Mouse (Mus musculus) neural tube, postnatal 0 days (tissue): ENCODE measurements around the gene Stub1. TPM values are rescaled to one million over a fixed set of nuclear protein-coding genes. Genes with fewer than 3 reads are reported as not detected.

ENCODE experiments used
- microRNA-seq: library from miRNA; unstranded; fragments of <30 nt; microRNA quantifications from one replicate; pipeline ENCODE4, GENCODE M21; 2016
- polyA plus RNA-seq: library from polyadenylated mRNA; unstranded; fragments of >200 nt; fragmentation: Nextera tagmentation; extraction: Ambion mirVana; gene quantifications from 2 replicates; pipeline ENCODE4 v1.2.1, GENCODE M21; 2015

Gene Stub1
- polyA plus RNA-seq, 1 experiment from 2014 or later: 354 TPM

Small RNA genes within 50 kb of the gene (microRNA-seq; reads per million reads assigned to microRNA genes)
- gene Mir3082 (not detected), gene Mir6966 (not detected)

Other genes starting within 250 kb of the Stub1 start
- gene Gng13, start 116.2 kb downstream of the Stub1 start, polyA plus RNA-seq: 25.0 and 25.7 TPM in 2 replicates
- gene Chtf18, start 106.0 kb downstream of the Stub1 start, polyA plus RNA-seq: 3.3 and 3.6 TPM in 2 replicates
- gene Rpusd1, start 105.7 kb downstream of the Stub1 start, polyA plus RNA-seq: 28.2 and 33.0 TPM in 2 replicates
- not detected in 2 replicates for gene Mslnl, start 97.4 kb downstream of the Stub1 start, polyA plus RNA-seq
- gene Msln, start 79.0 kb downstream of the Stub1 start, polyA plus RNA-seq: 4.9 and 9.2 TPM in 2 replicates
- gene Narfl, start 59.6 kb downstream of the Stub1 start, polyA plus RNA-seq: 22.1 and 26.8 TPM in 2 replicates
- 239 and 280 TPM in 2 replicates for gene Haghl, start 47.7 kb downstream of the Stub1 start, polyA plus RNA-seq
- gene Ccdc78, start 46.8 kb downstream of the Stub1 start, polyA plus RNA-seq: 0.57 and 0.65 TPM in 2 replicates
- 114 and 116 TPM in 2 replicates for gene Fam173a, start 40.5 kb downstream of the Stub1 start, polyA plus RNA-seq
- gene AC134908.4, start 37.7 kb downstream of the Stub1 start, polyA plus RNA-seq: 3.6 and 5.2 TPM in 2 replicates
- gene Metrn, start 36.3 kb downstream of the Stub1 start, polyA plus RNA-seq: 120 and 140 TPM in 2 replicates
- 55.3 and 58.9 TPM in 2 replicates for gene Fbxl16, start 24.3 kb downstream of the Stub1 start, polyA plus RNA-seq
- gene Wdr24, start 9.8 kb downstream of the Stub1 start, polyA plus RNA-seq: 21.0 and 21.7 TPM in 2 replicates
- 37.1 and 44.5 TPM in 2 replicates for gene Jmjd8, start 4.5 kb downstream of the Stub1 start, polyA plus RNA-seq
- gene Rhbdl1, start 3.9 kb upstream of the Stub1 start, polyA plus RNA-seq: 89.7 and 104 TPM in 2 replicates
- gene Gm20683, start 8.4 kb upstream of the Stub1 start, polyA plus RNA-seq: 13.1 and 18.9 TPM in 2 replicates
- 13.5 and 19.5 TPM in 2 replicates for gene Rhot2, start 11.4 kb upstream of the Stub1 start, polyA plus RNA-seq
- gene Wdr90, start 28.1 kb upstream of the Stub1 start, polyA plus RNA-seq: 9.4 and 12.7 TPM in 2 replicates
- 64.6 and 66.2 TPM in 2 replicates for gene Mcrip2, start 35.4 kb upstream of the Stub1 start, polyA plus RNA-seq
- gene Mettl26, start 41.7 kb upstream of the Stub1 start, polyA plus RNA-seq: 81.0 and 83.3 TPM in 2 replicates
- 0.27 and 0.46 TPM in 2 replicates for gene Wfikkn1, start 47.5 kb upstream of the Stub1 start, polyA plus RNA-seq
- 37.8 and 40.6 TPM in 2 replicates for gene Rab40c, start 86.3 kb upstream of the Stub1 start, polyA plus RNA-seq
- 60.7 and 77.8 TPM in 2 replicates for gene Pigq, start 111.5 kb upstream of the Stub1 start, polyA plus RNA-seq
- gene Nhlrc4, start 111.6 kb upstream of the Stub1 start, polyA plus RNA-seq: not detected in 2 replicates
- gene A930017K11Rik, start 119.2 kb upstream of the Stub1 start, polyA plus RNA-seq: 0.19 TPM in 1 of 2 replicates, not detected in the other
- 14.2 and 17.7 TPM in 2 replicates for gene Capn15, start 152.4 kb upstream of the Stub1 start, polyA plus RNA-seq
- gene Rab11fip3, start 236.2 kb upstream of the Stub1 start, polyA plus RNA-seq: 17.1 and 17.8 TPM in 2 replicates